8 mouse cellular contexts compared by ENCODE assay signal in the genomic region with DNA sequence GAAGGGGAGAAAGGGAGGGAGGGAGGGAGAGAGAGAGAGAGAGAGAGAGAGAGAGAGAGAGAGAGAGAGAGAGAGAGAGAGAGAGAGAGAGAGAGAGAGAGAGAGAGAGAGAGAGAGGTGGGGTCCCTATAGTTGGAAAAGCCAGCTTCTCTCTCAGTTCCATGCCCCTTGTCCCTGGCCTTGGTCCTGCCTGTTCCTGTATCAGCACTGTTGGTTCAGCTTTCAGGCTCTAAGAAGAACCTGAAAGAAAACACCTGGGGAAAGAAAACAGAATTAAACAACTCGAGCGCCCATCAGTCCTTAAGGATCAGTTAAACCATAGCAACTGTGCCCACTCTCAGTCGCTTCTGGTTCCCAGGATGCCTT.
DNase-seq lines count a peak whose midpoint lies in the region; ATAC-seq and TF ChIP-seq lines count a peak whose summit lies in the region.
"Not testable (repeated sequence)": the region's sequence is repeated elsewhere in the genome, so short reads cannot be mapped to it uniquely, and the experiment has no call there.

No protein-coding gene starts in this region.

- not testable (repeated sequence) for H3K9me3 ChIP-seq in E14TG2a.4 (ENCODE audit: low read length); embryonic facial prominence, embryonic 11.5 days (replicated peaks; ENCODE audit: control insufficient read depth, low read length); forebrain, embryonic 15.5 days; heart, embryonic 14.5 days (ENCODE audit: control insufficient read depth, low read length); hindbrain, embryonic 16.5 days (ENCODE audit: control insufficient read depth, low read length); lung, embryonic 15.5 days; neural tube, embryonic 11.5 days (ENCODE audit: control insufficient read depth, low read length)

- not testable (repeated sequence) for H3K27me3 ChIP-seq in E14TG2a.4 (ENCODE audit: insufficient read depth, low read length); embryonic facial prominence, embryonic 11.5 days (ENCODE audit: control insufficient read depth, insufficient read depth, low read length); forebrain, embryonic 15.5 days; heart, embryonic 14.5 days (ENCODE audit: control insufficient read depth, insufficient read depth, low read length); hindbrain, embryonic 16.5 days (replicated peaks; ENCODE audit: control insufficient read depth, insufficient read depth, low read length); lung, embryonic 15.5 days; neural tube, embryonic 11.5 days (ENCODE audit: control insufficient read depth, insufficient read depth, low read length)

- H3K4me2 ChIP-seq in embryonic facial prominence, embryonic 11.5 days (ENCODE audit: low read depth, low read length): peak overlapping the region; percentile 41
- peak overlapping the region; percentile 47 for H3K4me2 ChIP-seq in forebrain, embryonic 15.5 days (replicated peaks)
- H3K4me2 ChIP-seq in heart, embryonic 14.5 days (ENCODE audit: low read length): peak overlapping the region; percentile 48
- peak overlapping the region; percentile 55 for H3K4me2 ChIP-seq in hindbrain, embryonic 16.5 days (ENCODE audit: low read length)
- H3K4me2 ChIP-seq in lung, embryonic 15.5 days: peak overlapping the region; percentile 43
- peak overlapping the region; percentile 36; the same call in 1 of the 2 replicates for H3K4me2 ChIP-seq in neural tube, embryonic 11.5 days (ENCODE audit: low read depth)

- H3K4me1 ChIP-seq in E14TG2a.4 (replicated peaks; ENCODE audit: low read depth, low read length): peaks cover 46% of the 10 kb centered on the region
- not testable (repeated sequence) for H3K4me1 ChIP-seq in embryonic facial prominence, embryonic 11.5 days (ENCODE audit: control insufficient read depth, insufficient read depth, low read length); neural tube, embryonic 11.5 days (ENCODE audit: control insufficient read depth, insufficient read depth, low read length)
- peaks cover 23% of the 10 kb centered on the region for H3K4me1 ChIP-seq in forebrain, embryonic 15.5 days
- peaks cover 9 to 23% of the 10 kb centered on the region in 2 experiments for H3K4me1 ChIP-seq in heart, embryonic 14.5 days (ENCODE audit: control insufficient read depth in 2 of 2, insufficient read depth in 2 of 2, low read length in 2 of 2)
- peaks cover 18% of the 10 kb centered on the region for H3K4me1 ChIP-seq in hindbrain, embryonic 16.5 days (ENCODE audit: control insufficient read depth, insufficient read depth, low read depth, low read length)
- H3K4me1 ChIP-seq in lung, embryonic 15.5 days: peaks cover 12% of the 10 kb centered on the region; the same call in 1 of the 2 replicates

- TF ChIP-seq CTCF in E14TG2a.4 (conservative IDR thresholded peaks at IDR 0.05; ENCODE audit: low read length): not testable (repeated sequence)

- peak; percentile 53 for DNase-seq in embryonic facial prominence, embryonic 11.5 days (ENCODE audit: low spot score)
- peak; percentile 21 to 44 for DNase-seq in kidney, postnatal 4 days
- DNase-seq in neural tube, embryonic 11.5 days (ENCODE audit: low spot score): peak; percentile 15

- peak overlapping the region; percentile 28; the same call in 1 of the 2 replicates for H3K27ac ChIP-seq in embryonic facial prominence, embryonic 11.5 days (replicated peaks; ENCODE audit: low read depth, low read length)
- peak overlapping the region; percentile 90 for H3K27ac ChIP-seq in forebrain, embryonic 15.5 days (replicated peaks)
- H3K27ac ChIP-seq in heart, embryonic 14.5 days (replicated peaks in 1 of 2; ENCODE audit: control insufficient read depth in 1 of 2, insufficient read depth in 1 of 2, low read depth in 2 of 2, low read length in 2 of 2); lung, embryonic 15.5 days: not testable (repeated sequence)
- H3K27ac ChIP-seq in hindbrain, embryonic 16.5 days (ENCODE audit: low read depth, low read length): peak overlapping the region; percentile 88
- H3K27ac ChIP-seq in neural tube, embryonic 11.5 days (ENCODE audit: low read depth, low read length): peak overlapping the region; percentile 84

- not testable (repeated sequence) for ATAC-seq in embryonic facial prominence, embryonic 11.5 days (replicated peaks; ENCODE audit: insufficient number of reproducible peaks, low FRiP score, low TSS enrichment, low read depth); forebrain, embryonic 15.5 days (replicated peaks); heart, embryonic 14.5 days (ENCODE audit: insufficient number of reproducible peaks, insufficient read depth, low FRiP score, low read depth); lung, embryonic 15.5 days (ENCODE audit: borderline replicate concordance, extremely low read depth, low FRiP score, low TSS enrichment); neural tube, embryonic 11.5 days (ENCODE audit: insufficient read depth, low FRiP score, low TSS enrichment)
- peak; percentile 4; the same call in 1 of the 2 replicates for ATAC-seq in hindbrain, embryonic 16.5 days

- not testable (repeated sequence) for H3K36me3 ChIP-seq in E14TG2a.4 (ENCODE audit: insufficient read depth, low read length); embryonic facial prominence, embryonic 11.5 days (replicated peaks; ENCODE audit: control insufficient read depth, insufficient read depth, low read depth, low read length); forebrain, embryonic 15.5 days; heart, embryonic 14.5 days (ENCODE audit: control insufficient read depth, insufficient read depth, low read length); hindbrain, embryonic 16.5 days (ENCODE audit: control insufficient read depth, insufficient read depth, low read length); lung, embryonic 15.5 days; neural tube, embryonic 11.5 days (ENCODE audit: control insufficient read depth, insufficient read depth, low read length)

- WGBS in embryonic facial prominence, embryonic 11.5 days: 41% methylated on average over 3 of the region's 3 CpGs
- 28% methylated on average over 3 of the region's 3 CpGs for whole genome bisulfite sequencing in forebrain, embryonic 15.5 days
- 31% methylated on average over 3 of the region's 3 CpGs for WGBS in heart, embryonic 14.5 days
- 28% methylated on average over 3 of the region's 3 CpGs for WGBS in hindbrain, embryonic 16.5 days
- 24% methylated on average over 3 of the region's 3 CpGs for WGBS in lung, embryonic 15.5 days
- WGBS in neural tube, embryonic 11.5 days: 38% methylated on average over 3 of the region's 3 CpGs

- H3K9ac ChIP-seq in embryonic facial prominence, embryonic 11.5 days (replicated peaks; ENCODE audit: low read length): peak overlapping the region; percentile 48
- H3K9ac ChIP-seq in forebrain, embryonic 15.5 days (replicated peaks): peak overlapping the region; percentile 45
- H3K9ac ChIP-seq in heart, embryonic 14.5 days (ENCODE audit: low read length); lung, embryonic 15.5 days: not testable (repeated sequence)
- peak overlapping the region; percentile 62 for H3K9ac ChIP-seq in hindbrain, embryonic 16.5 days (ENCODE audit: low read depth, low read length)
- peak overlapping the region; percentile 19; the same call in 1 of the 2 replicates for H3K9ac ChIP-seq in neural tube, embryonic 11.5 days (ENCODE audit: low read length)

- H3K4me3 ChIP-seq in E14TG2a.4 (replicated peaks; ENCODE audit: low read length): peak overlapping the region; percentile 69
- H3K4me3 ChIP-seq in embryonic facial prominence, embryonic 11.5 days (ENCODE audit: low read depth, low read length); heart, embryonic 14.5 days (ENCODE audit: control insufficient read depth in 1 of 2, insufficient read depth in 1 of 2, low read depth in 1 of 2, low read length in 2 of 2); lung, embryonic 15.5 days: not testable (repeated sequence)
- peak overlapping the region; percentile 24 for H3K4me3 ChIP-seq in forebrain, embryonic 15.5 days
- H3K4me3 ChIP-seq in hindbrain, embryonic 16.5 days (ENCODE audit: low read length): peak overlapping the region; percentile 24
- 0 out of 2 replicates have a peak overlapping the region, but pooled peaks have one; percentile 4 for H3K4me3 ChIP-seq in neural tube, embryonic 11.5 days (ENCODE audit: low read depth, low read length)
